Mouse (Mus musculus): ENCODE data around the gene Zfp36. TPM values are rescaled to one million over a fixed set of nuclear protein-coding genes. Genes with fewer than 3 reads are reported as not detected.
"Not testable (repeated sequence)": the region's sequence is repeated elsewhere in the genome, so short reads cannot be mapped to it uniquely, and the experiment has no call there.

Gene Zfp36
- total and polyA plus RNA-seq, 3 experiments, result 21.3 to 42.8 (median 28.3) TPM

DNA sequence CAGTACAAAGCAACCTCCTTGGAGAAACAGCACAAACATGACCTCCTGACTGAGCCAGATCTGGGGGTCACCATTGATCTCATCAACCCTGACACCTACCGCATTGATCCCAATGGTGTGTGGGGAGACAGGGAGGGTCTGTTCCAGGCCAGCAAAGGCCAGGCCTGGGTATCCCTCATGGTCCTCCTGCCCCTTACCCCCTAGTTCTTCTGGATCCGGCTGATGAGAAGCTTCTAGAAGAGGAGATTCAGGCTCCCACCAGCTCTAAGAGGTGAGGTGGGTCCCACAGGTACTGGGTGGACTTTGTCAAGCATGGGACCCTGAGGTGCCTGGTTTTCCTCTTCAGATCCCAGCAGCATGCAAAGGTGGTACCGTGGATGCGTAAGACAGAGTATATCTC, 15.4 kb upstream of the Zfp36 start:
- Histone ChIP-seq H3K36me3 (replicated peaks) (peaks cover 69% of the 10 kb centered on the region), H3K4me1 (ENCODE audit: insufficient read depth, low read depth, low read length) (peaks cover 23% of the 10 kb centered on the region), H3K4me3 (ENCODE audit: low read depth, low read length) (no peak overlapping the region), H3K9me3 (replicated peaks) (no peaks in the 10 kb centered on the region), H3K27me3 (ENCODE audit: insufficient read depth, low read length) (no peaks in the 10 kb centered on the region)
- ATAC-seq (ENCODE audit: extremely low read depth, insufficient number of reproducible peaks, low FRiP score, poor library complexity, severe bottlenecking), result no peak
- no peak for DNase-seq (ENCODE audit: low spot score)
- no peak for TF ChIP-seq POLR2AphosphoS5 (IDR thresholded peaks at IDR 0.05; ENCODE audit: insufficient replicate concordance, low read depth, low read length)
- TF ChIP-seq GATA1 (IDR thresholded peaks at IDR 0.05; ENCODE audit: borderline replicate concordance, low read length), result no peak
- TF ChIP-seq GATA2 (IDR thresholded peaks at IDR 0.05; ENCODE audit: borderline replicate concordance, low read depth, low read length), result no peak
- no peak for TF ChIP-seq TAL1 (conservative IDR thresholded peaks at IDR 0.05; ENCODE audit: low read depth, low read length)
- TF ChIP-seq CTCF (IDR thresholded peaks at IDR 0.05; ENCODE audit: low read depth, low read length), result no peak

DNA sequence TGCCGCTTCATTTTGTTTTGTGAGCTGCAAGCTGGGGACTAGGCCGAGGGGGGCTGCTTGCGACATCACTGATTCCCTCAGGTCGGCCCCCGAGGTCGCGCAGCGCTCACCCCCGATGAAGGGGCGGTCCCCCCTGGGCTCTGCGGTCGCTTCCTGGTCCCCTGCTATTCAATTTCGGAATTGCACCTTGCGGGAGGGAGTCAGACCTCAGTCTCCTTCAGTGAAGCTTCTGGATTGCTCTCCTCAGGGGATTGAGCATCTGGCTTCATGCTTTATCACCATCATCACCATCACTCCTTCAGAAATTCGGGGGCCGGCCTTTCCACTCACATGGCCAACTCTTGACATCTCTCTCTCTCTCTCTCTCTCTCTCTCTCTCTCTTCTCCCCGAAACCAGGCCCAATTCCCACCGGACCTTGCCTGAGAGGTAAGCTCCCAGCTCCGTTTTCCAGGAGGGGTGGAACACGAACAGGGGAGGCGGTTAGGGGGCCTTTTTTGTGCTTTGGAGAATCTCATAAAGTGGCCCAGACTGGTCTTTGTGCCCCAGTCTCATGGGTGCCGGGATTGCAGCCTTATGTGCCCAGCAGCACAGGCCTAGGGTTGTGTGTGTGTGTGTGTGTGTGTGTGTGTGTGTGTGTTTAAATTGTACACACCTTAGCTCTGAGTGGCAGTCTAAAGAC, 13.4 kb upstream of the Zfp36 start:
- DNase-seq (ENCODE audit: low spot score) (no peak), ATAC-seq (ENCODE audit: extremely low read depth, insufficient number of reproducible peaks, low FRiP score, poor library complexity, severe bottlenecking) (no peak)
- Histone ChIP-seq H3K27me3 (ENCODE audit: insufficient read depth, low read length) (no peaks in the 10 kb centered on the region), H3K4me3 (ENCODE audit: low read depth, low read length) (peak overlapping the region; percentile 95), H3K36me3 (replicated peaks) (peaks cover 70% of the 10 kb centered on the region), H3K4me1 (ENCODE audit: insufficient read depth, low read depth, low read length) (peaks cover 24% of the 10 kb centered on the region), H3K9me3 (replicated peaks) (no peaks in the 10 kb centered on the region)
- TF ChIP-seq TAL1 (conservative IDR thresholded peaks at IDR 0.05; ENCODE audit: low read depth, low read length) (no peak), GATA1 (IDR thresholded peaks at IDR 0.05; ENCODE audit: borderline replicate concordance, low read length) (no peak), GATA2 (IDR thresholded peaks at IDR 0.05; ENCODE audit: borderline replicate concordance, low read depth, low read length) (no peak), POLR2AphosphoS5 (IDR thresholded peaks at IDR 0.05; ENCODE audit: insufficient replicate concordance, low read depth, low read length) (no peak), CTCF (IDR thresholded peaks at IDR 0.05; ENCODE audit: low read depth, low read length) (no peak)

DNA sequence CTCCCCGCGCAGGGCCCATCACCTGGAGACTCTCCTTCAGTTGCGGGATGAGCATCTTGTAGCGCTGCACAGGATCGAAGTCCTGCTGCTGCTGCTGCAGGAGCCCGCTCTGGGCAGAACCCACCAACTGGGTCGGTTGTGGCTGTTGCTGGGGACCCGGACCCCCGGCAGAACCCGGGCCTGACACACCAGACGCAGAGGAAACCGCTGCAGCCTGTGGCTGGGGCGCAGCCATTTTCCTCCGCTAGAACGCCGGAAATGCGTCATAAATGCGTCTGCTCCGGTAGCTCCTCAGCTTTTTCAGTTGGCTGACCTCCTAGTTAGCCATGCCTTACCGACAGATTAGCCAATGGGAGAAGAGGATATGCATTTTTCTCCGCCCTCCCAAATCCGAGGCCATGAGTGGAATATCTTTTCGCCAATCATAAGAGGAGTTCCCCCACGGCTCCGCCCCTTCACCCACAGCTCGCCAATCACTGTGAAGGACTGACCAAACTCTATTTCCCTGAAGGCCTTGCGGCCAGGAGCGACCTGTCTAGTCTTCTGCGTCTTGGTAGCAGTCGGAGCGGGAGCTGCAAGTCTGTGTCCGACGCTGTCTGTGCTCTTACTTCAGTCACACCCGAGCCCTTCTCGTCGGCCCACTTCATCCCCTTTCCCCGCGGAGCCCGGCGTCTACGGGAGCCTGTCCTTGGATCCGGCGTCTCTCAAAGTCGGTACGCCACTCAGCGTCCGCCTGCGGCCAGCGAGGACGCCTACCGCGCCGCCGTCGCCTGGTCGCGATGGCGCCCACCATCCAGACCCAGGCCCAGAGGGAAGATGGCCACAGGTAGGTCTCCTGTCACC, 12.6 kb upstream of the Zfp36 start, which contains the start of the genes Med29 and Paf1:
Gene Med29, minus strand, starts transcription at position 280 of the 843 bp plus-strand sequence.
Gene Paf1, plus strand, starts transcription at position 523 of the 843 bp plus-strand sequence.
- ATAC-seq (ENCODE audit: extremely low read depth, insufficient number of reproducible peaks, low FRiP score, poor library complexity, severe bottlenecking) (peak; percentile 97), DNase-seq (ENCODE audit: low spot score) (peak; percentile 99)
- H3K36me3 ChIP-seq (replicated peaks), result peaks cover 70% of the 10 kb centered on the region
- H3K27me3 ChIP-seq (ENCODE audit: insufficient read depth, low read length), result no peaks in the 10 kb centered on the region
- peak within 1 kb of the TSS; percentile 95 for H3K4me3 ChIP-seq (ENCODE audit: low read depth, low read length)
- no peaks in the 10 kb centered on the region for H3K9me3 ChIP-seq (replicated peaks)
- H3K4me1 ChIP-seq (ENCODE audit: insufficient read depth, low read depth, low read length), result peaks cover 24% of the 10 kb centered on the region
- TF ChIP-seq GATA1 (IDR thresholded peaks at IDR 0.05; ENCODE audit: borderline replicate concordance, low read length) (no peak), POLR2AphosphoS5 (IDR thresholded peaks at IDR 0.05; ENCODE audit: insufficient replicate concordance, low read depth, low read length) (no peak), TAL1 (conservative IDR thresholded peaks at IDR 0.05; ENCODE audit: low read depth, low read length) (no peak)

- no peaks in the 10 kb centered on the region for H3K27me3 ChIP-seq (ENCODE audit: insufficient read depth, low read length)
- ATAC-seq (ENCODE audit: extremely low read depth, insufficient number of reproducible peaks, low FRiP score, poor library complexity, severe bottlenecking) (no peak), DNase-seq (ENCODE audit: low spot score) (no peak)
- peaks cover 38% of the 10 kb centered on the region for H3K4me1 ChIP-seq (ENCODE audit: insufficient read depth, low read depth, low read length)
- TF ChIP-seq POLR2AphosphoS5 (IDR thresholded peaks at IDR 0.05; ENCODE audit: insufficient replicate concordance, low read depth, low read length) (no peak), GATA2 (IDR thresholded peaks at IDR 0.05; ENCODE audit: borderline replicate concordance, low read depth, low read length) (no peak), CTCF (IDR thresholded peaks at IDR 0.05; ENCODE audit: low read depth, low read length) (no peak), TAL1 (conservative IDR thresholded peaks at IDR 0.05; ENCODE audit: low read depth, low read length) (no peak), GATA1 (IDR thresholded peaks at IDR 0.05; ENCODE audit: borderline replicate concordance, low read length) (no peak)
- no peak overlapping the region for H3K4me3 ChIP-seq (ENCODE audit: low read depth, low read length)
- peaks cover 69% of the 10 kb centered on the region for H3K36me3 ChIP-seq (replicated peaks)
- H3K9me3 ChIP-seq (replicated peaks), result no peaks in the 10 kb centered on the region
Observed at GRCm38 (mm10) chr7:28390331-28390730, 10.3 kb upstream of the Zfp36 start.

DNA sequence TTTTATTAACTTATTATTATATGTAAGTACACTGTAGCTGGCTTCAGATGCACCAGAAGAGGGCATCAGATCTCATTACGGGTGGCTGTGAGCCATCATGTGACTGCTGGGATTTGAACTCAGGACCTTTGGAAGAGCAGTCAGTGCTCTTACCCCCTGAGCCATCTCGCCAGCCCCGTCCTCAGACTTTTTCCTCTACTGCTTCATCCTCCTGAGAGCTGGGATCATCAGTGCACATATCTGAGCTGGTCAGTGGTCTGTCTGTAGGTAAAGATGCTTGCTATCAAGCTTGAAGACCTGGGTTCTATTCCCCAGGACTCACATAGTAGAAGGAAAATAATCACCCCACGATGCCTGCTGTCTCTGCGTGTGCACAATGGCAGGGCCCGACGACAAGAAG, 7.3 kb upstream of the Zfp36 start:
- H3K27me3 ChIP-seq (ENCODE audit: insufficient read depth, low read length); DNase-seq (ENCODE audit: low spot score); ATAC-seq (ENCODE audit: extremely low read depth, insufficient number of reproducible peaks, low FRiP score, poor library complexity, severe bottlenecking); H3K4me3 ChIP-seq (ENCODE audit: low read depth, low read length); H3K9me3 ChIP-seq (replicated peaks): not testable (repeated sequence)
- Histone ChIP-seq H3K36me3 (replicated peaks) (peaks cover 71% of the 10 kb centered on the region), H3K4me1 (ENCODE audit: insufficient read depth, low read depth, low read length) (peaks cover 56% of the 10 kb centered on the region)

GRCm38 (mm10) chr7:28386877-28387276, 6.8 kb upstream of the Zfp36 start:
- DNase-seq (ENCODE audit: low spot score); ATAC-seq (ENCODE audit: extremely low read depth, insufficient number of reproducible peaks, low FRiP score, poor library complexity, severe bottlenecking); H3K4me3 ChIP-seq (ENCODE audit: low read depth, low read length); H3K9me3 ChIP-seq (replicated peaks); H3K27me3 ChIP-seq (ENCODE audit: insufficient read depth, low read length): not testable (repeated sequence)
- Histone ChIP-seq H3K36me3 (replicated peaks) (peaks cover 71% of the 10 kb centered on the region), H3K4me1 (ENCODE audit: insufficient read depth, low read depth, low read length) (peaks cover 61% of the 10 kb centered on the region)

Measured in G1E (cell line).